Mouse (Mus musculus) fibroblast of lung, adult 2 months (primary cell): ENCODE measurements around the gene Plxnc1.

ENCODE experiments used
- DNase-seq: peaks from one replicate; pipeline ENCODE4 v3.0.0-alpha.2; 2011; ENCODE audit warnings: low read depth

The Plxnc1 gene

GRCm38 (mm10) chr10:94947915-94948675 lies 3.5 kb upstream of the Plxnc1 start:
- no peak for DNase-seq

GRCm38 (mm10) chr10:94947386-94947785 lies 2.8 kb upstream of the Plxnc1 start:
- no peak for DNase-seq

- no peak for DNase-seq
These were observed 624 bp upstream of the Plxnc1 start for GRCm38 (mm10) chr10:94945206-94945711.

GRCm38 (mm10) chr10:94943846-94944690 lies 567 bp downstream of the Plxnc1 start:
- no peak for DNase-seq

GRCm38 (mm10) chr10:94943401-94943845 lies 1.2 kb downstream of the Plxnc1 start:
- DNase-seq: no peak

- no peak for DNase-seq
These were observed 2.1 kb downstream of the Plxnc1 start for GRCm38 (mm10) chr10:94942449-94943041.

GRCm38 (mm10) chr10:94941551-94941950 lies 3.1 kb downstream of the Plxnc1 start:
- DNase-seq: no peak

GRCm38 (mm10) chr10:94940786-94941185 lies 3.8 kb downstream of the Plxnc1 start:
- DNase-seq: no peak

GRCm38 (mm10) chr10:94940061-94940460 lies 4.6 kb downstream of the Plxnc1 start:
- DNase-seq: no peak

- DNase-seq: no peak
These were observed 5.7 kb downstream of the Plxnc1 start for GRCm38 (mm10) chr10:94938899-94939298.

GRCm38 (mm10) chr10:94938320-94938719 lies 6.3 kb downstream of the Plxnc1 start:
- no peak for DNase-seq

- DNase-seq: no peak
These were observed 9.4 kb downstream of the Plxnc1 start for GRCm38 (mm10) chr10:94935270-94935669.

- no peak for DNase-seq
These were observed 10.5 kb downstream of the Plxnc1 start for GRCm38 (mm10) chr10:94934151-94934614.

GRCm38 (mm10) chr10:94931961-94932832 lies 12.4 kb downstream of the Plxnc1 start:
- DNase-seq: no peak

GRCm38 (mm10) chr10:94928164-94928563 lies 16.5 kb downstream of the Plxnc1 start:
- DNase-seq: no peak

GRCm38 (mm10) chr10:94926297-94926696 lies 18.3 kb downstream of the Plxnc1 start:
- DNase-seq: no peak

GRCm38 (mm10) chr10:94924878-94925277 lies 19.8 kb downstream of the Plxnc1 start:
- no peak for DNase-seq

GRCm38 (mm10) chr10:94924450-94924849 lies 20.2 kb downstream of the Plxnc1 start:
- DNase-seq: no peak

GRCm38 (mm10) chr10:94923337-94923762 lies 21.3 kb downstream of the Plxnc1 start:
- no peak for DNase-seq

GRCm38 (mm10) chr10:94922848-94923247 lies 21.8 kb downstream of the Plxnc1 start:
- no peak for DNase-seq

- DNase-seq: no peak
These were observed 22.9 kb downstream of the Plxnc1 start for GRCm38 (mm10) chr10:94921751-94922150.
